Mouse (Mus musculus) stomach, embryonic 15.5 days (tissue): ENCODE measurements around the gene Pdia3. TPM values are rescaled to one million over a fixed set of nuclear protein-coding genes. Genes with fewer than 3 reads are reported as not detected.
"Not testable (repeated sequence)": the region's sequence is repeated elsewhere in the genome, so short reads cannot be mapped to it uniquely, and the experiment has no call there.

Experiments
- ATAC-seq: fragments of 200-750 bp; cut with Nextera tagmentation; 2 replicates; pipeline ENCODE4 v1.8.0; 2017; ENCODE audit warnings: low read depth, moderate number of reproducible peaks, moderate TSS enrichment; ENCODE audit not compliant: insufficient read depth, low FRiP score
- H3K27ac ChIP-seq: fragments of 300-500 bp; sonication (generic); 2 replicates; pipeline ENCODE4 v1.5.1; 2015; ENCODE audit warnings: mild to moderate bottlenecking, inconsistent platforms
- H3K27me3 ChIP-seq: fragments of 300-500 bp; sonication (generic); replicated peaks from 2 replicates; pipeline ENCODE4 v1.6.1; 2015; ENCODE audit warnings: inconsistent platforms
- H3K36me3 ChIP-seq: fragments of 300-500 bp; sonication (generic); 2 replicates; pipeline ENCODE4 v1.6.1; 2015; ENCODE audit warnings: inconsistent platforms
- H3K4me1 ChIP-seq: fragments of 300-500 bp; sonication (generic); 2 replicates; pipeline ENCODE4 v1.6.1; 2015; ENCODE audit warnings: inconsistent platforms
- H3K4me2 ChIP-seq: fragments of 300-500 bp; sonication (generic); 2 replicates; pipeline ENCODE4 v1.6.1; 2015; ENCODE audit warnings: mild to moderate bottlenecking, inconsistent platforms
- H3K4me3 ChIP-seq: fragments of 300-500 bp; sonication (generic); replicated peaks from 2 replicates; pipeline ENCODE4 v1.5.1; 2015; ENCODE audit warnings: inconsistent platforms
- H3K9ac ChIP-seq: fragments of 300-500 bp; sonication (generic); 2 replicates; pipeline ENCODE4 v1.6.1; 2015; ENCODE audit warnings: inconsistent platforms
- H3K9me3 ChIP-seq: fragments of 300-500 bp; sonication (generic); 2 replicates; pipeline ENCODE4 v1.6.1; 2016; ENCODE audit warnings: inconsistent platforms
- WGBS: fragments of 180-500 bp; shearing (Covaris S2); methylation state at CpG from one replicate; pipeline ENCODE4 v1.1.7; 2015; 5-methylcytosine and 5-hydroxymethylcytosine counted together
- polyA plus RNA-seq: library from polyadenylated mRNA; unstranded; fragments of >200 nt; fragmentation: Nextera tagmentation; extraction: Ambion mirVana; gene quantifications from 2 replicates; pipeline ENCODE4 v1.2.1, GENCODE M21; 2015

Pdia3 gene
- 742 and 872 TPM in 2 replicates for polyA plus RNA-seq

DNA sequence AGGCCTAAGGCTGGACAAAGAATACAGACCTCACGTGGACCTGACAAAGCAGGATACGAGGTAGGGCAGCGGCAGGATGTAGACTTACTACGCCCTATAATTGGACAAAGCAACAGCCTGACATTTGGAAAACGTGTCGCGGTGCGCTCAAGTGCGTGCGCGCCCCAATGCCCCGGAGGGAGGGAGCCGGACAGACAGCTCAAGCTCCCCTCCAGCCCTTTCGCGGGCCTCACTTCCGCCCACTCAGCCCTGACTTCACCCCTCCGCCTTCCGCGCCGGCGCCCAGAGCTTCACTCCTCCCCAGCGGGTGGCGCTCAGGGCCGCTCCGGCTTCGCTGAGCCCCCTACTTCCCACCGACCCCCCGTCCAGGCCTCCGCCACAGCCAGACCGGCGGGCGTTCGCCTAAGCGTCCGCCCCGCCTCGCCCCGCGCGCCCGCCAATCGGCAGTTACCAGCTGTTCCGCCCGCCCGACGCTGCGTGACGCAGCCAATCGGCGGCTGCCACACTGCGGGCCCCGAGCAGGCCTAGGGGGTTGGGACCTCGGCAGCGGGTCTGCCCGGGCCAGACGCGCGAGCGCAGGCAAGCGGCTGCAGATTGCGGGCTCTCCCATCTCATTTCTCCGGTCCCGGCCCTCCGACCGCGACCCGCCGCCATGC, at the start of gene Pdia3, which contains the start of gene Catsper2:
Pdia3 (plus strand) TSS at position 389 of the 656 bp plus-strand sequence.
Catsper2 (minus strand) TSS at position 406 of the 656 bp plus-strand sequence.
- H3K27me3 ChIP-seq: no peaks in the 10 kb centered on the region
- no peaks in the 10 kb centered on the region for H3K9me3 ChIP-seq
- H3K36me3 ChIP-seq: peaks cover 6% of the 10 kb centered on the region; the same call in 1 of the 2 replicates
- peak within 1 kb of the TSS; percentile 67 for H3K4me3 ChIP-seq
- ATAC-seq: peak; percentile 99
- peak within 1 kb of the TSS; percentile 91 for H3K27ac ChIP-seq
- peak within 1 kb of the TSS; percentile 72 for H3K9ac ChIP-seq
- under 1% methylated on average over 68 of the region's 68 CpGs for WGBS
- peaks cover 16% of the 10 kb centered on the region; the same call in 1 of the 2 replicates for H3K4me1 ChIP-seq
- peak within 1 kb of the TSS; percentile 65 for H3K4me2 ChIP-seq

DNA sequence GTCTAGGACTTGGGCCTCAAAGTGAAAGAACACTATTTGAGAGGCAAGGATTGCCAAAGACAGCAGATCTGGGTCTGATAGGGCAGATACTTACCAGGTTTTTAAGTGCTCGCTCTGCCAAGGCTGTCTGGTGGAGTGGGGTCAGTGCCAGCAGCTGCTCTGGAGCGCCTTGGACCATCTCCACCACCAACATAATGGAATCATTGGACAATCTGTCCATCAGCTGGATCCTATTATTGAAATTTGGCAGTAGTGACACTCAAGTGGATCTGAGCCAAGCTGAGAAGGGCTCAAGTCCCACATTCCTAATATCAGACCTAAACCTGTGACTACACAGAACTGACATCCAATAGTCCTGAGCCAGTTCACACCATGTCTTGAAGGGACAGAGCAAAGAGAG, 44.7 kb upstream of the Pdia3 start:
- Histone ChIP-seq H3K4me2 (no peak overlapping the region), H3K9ac (no peak overlapping the region), H3K9me3 (no peaks in the 10 kb centered on the region), H3K4me3 (no peak overlapping the region), H3K36me3 (no peaks in the 10 kb centered on the region), H3K27me3 (no peaks in the 10 kb centered on the region), H3K4me1 (no peaks in the 10 kb centered on the region), H3K27ac (no peak overlapping the region)
- no peak for ATAC-seq
- 79% methylated on average over 2 of the region's 2 CpGs for WGBS

DNA sequence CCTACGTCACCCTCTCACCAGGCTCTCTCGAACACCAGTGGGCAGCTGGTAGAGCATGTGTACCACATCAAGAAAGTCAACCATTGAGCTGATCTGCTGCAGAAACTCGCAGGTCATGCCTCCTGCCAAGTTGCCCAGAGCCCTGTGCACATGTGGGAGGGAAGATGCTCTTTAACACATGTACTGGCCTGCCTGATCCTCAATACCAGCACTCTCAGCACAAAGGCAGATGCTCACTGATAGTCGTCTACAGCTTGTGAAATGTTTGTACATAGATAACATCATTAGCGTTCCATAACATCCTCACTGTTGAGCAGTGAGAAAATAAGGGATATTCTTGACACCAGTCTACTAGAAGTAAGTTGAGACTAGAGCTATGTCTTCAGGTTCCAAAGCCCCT, 42.7 kb upstream of the Pdia3 start:
- Histone ChIP-seq H3K4me3 (no peak overlapping the region), H3K36me3 (no peaks in the 10 kb centered on the region), H3K9me3 (no peaks in the 10 kb centered on the region), H3K4me2 (no peak overlapping the region), H3K4me1 (no peaks in the 10 kb centered on the region), H3K27ac (no peak overlapping the region), H3K27me3 (no peaks in the 10 kb centered on the region), H3K9ac (no peak overlapping the region)
- ATAC-seq: no peak
- WGBS: 80% methylated on average over 5 of the region's 5 CpGs

DNA sequence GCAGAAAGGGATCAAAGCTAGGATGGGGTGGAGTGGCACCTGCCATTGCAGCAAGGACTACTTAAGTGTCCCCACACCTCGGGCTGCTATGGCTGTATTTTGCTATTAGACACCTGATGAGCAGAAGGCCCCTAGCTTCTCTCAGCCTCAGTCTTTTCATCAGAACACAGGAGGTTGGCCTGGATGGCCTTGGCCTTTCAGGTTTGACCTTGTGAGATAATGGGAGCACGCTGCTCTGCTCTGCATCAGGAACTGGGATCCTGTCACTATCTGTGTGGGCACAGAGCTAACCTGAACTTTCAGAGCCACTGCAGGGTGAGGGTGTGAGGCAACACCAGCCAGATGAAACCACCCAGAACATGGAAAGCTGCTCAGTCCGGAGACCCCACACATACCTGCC, 41.3 kb upstream of the Pdia3 start:
- no peak overlapping the region for H3K4me3 ChIP-seq
- no peaks in the 10 kb centered on the region for H3K27me3 ChIP-seq
- 77% methylated on average over 3 of the region's 3 CpGs for WGBS
- no peak overlapping the region for H3K27ac ChIP-seq
- no peaks in the 10 kb centered on the region for H3K9me3 ChIP-seq
- H3K36me3 ChIP-seq: no peaks in the 10 kb centered on the region
- H3K9ac ChIP-seq: no peak overlapping the region
- no peak for ATAC-seq
- no peaks in the 10 kb centered on the region for H3K4me1 ChIP-seq
- H3K4me2 ChIP-seq: no peak overlapping the region

DNA sequence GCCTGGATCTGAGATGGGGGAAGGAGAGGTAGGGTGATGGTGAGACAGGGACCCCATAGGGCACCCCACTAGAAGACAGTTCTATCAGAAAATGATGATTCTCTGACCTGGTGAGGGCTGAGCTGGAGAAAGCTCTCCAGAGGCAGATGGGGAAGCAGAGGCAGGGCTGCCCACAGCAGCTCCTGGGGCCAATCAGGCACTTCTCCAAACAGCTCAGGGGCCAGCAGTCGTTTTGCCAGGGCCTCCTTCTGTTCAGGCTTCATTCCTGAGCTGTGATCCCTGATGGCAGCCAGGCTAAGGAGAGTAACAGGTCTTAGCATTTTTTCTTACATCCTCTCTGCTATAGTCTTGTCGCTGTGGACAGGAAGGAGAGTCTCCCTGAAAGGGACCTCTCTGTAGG, 38.8 kb upstream of the Pdia3 start:
- Histone ChIP-seq H3K4me2 (no peak overlapping the region), H3K27me3 (no peaks in the 10 kb centered on the region), H3K9ac (no peak overlapping the region), H3K9me3 (no peaks in the 10 kb centered on the region), H3K4me3 (no peak overlapping the region), H3K27ac (no peak overlapping the region), H3K4me1 (no peaks in the 10 kb centered on the region), H3K36me3 (no peaks in the 10 kb centered on the region)
- ATAC-seq: no peak
- 43% methylated on average over 2 of the region's 2 CpGs for WGBS

DNA sequence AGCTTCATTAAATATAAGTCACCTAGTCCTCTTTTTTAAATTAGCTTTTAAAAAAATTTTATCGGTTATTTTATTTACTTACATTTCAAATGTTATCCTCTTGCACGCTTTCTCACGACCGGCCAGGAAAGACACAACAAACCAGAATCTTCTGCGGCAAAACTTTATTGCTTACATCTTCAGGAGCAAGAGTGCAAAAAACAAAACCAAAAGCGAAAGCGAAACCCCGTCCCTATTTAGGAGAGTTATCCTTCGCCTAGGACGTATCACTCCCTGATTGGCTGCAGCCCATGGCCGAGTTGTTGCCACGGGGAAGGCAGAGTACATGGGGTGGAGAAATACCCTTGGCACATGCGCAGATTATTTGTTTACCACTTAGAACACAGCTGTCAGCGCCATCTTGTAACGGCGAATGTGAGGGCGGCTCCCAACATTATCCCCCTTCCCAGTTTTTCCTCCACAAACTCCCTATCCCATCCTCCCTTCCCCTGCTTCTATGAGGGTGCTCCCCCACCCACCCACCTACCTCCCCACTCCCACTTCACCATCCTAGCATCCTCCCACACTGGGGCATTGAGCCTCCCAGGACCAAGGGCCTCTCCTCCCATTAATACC, 26.5 kb upstream of the Pdia3 start, which contains the start of gene Strc:
Strc (minus strand) TSS at position 208 of the 615 bp plus-strand sequence.
- not testable (repeated sequence) for ATAC-seq, H3K4me3 ChIP-seq, H3K27ac ChIP-seq, H3K9ac ChIP-seq, H3K4me2 ChIP-seq, H3K9me3 ChIP-seq, H3K36me3 ChIP-seq, H3K4me1 ChIP-seq, H3K27me3 ChIP-seq
- 95% methylated on average over 17 of the region's 17 CpGs for WGBS

DNA sequence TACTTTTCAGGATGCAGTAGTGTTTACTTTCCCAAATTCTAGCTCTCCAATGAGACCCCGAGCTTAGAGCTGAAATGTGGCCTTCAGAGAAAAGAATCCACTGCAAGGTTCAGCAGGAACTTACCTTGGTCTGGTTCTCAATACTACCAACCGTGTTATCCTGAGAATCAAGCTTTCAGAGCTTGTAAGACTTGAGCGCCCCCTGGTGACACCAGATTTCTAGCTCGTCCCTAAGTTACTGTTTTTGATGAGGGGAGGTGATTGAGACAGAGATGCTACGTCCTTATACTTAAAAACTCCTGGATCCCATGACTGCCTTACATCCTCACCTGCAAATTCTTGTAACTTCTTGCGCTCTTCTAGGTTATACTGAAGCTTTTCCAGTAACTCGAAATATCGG, 17.0 kb upstream of the Pdia3 start:
- H3K9me3 ChIP-seq: no peaks in the 10 kb centered on the region
- H3K4me1 ChIP-seq: no peaks in the 10 kb centered on the region
- H3K9ac ChIP-seq: no peak overlapping the region
- no peak for ATAC-seq
- H3K27ac ChIP-seq: no peak overlapping the region
- no peaks in the 10 kb centered on the region for H3K27me3 ChIP-seq
- no peak overlapping the region for H3K4me3 ChIP-seq
- 11% methylated on average over 8 of the region's 8 CpGs for WGBS
- H3K36me3 ChIP-seq: no peaks in the 10 kb centered on the region
- H3K4me2 ChIP-seq: no peak overlapping the region

DNA sequence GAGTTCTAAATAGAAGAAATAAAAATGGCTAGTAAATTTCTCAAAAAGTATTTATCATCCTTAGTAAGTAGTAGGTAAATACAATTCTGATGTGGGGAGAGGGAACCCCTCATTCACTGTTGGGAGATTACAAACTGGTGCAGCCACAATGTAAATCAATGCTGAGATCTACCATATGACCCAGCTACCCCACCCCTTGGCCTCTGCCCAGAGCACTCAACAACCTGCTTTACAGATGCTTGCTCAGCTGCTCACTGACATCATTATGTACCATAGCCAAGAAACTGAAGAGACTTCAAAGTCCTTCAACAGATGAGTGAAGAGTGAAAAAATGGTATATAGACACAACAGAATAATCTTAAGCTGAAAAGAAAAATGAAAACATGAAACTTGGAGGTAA, 10.3 kb upstream of the Pdia3 start:
- no peaks in the 10 kb centered on the region for H3K36me3 ChIP-seq
- no peak overlapping the region for H3K4me3 ChIP-seq
- H3K9me3 ChIP-seq: no peaks in the 10 kb centered on the region
- no peak overlapping the region for H3K4me2 ChIP-seq
- no peaks in the 10 kb centered on the region for H3K4me1 ChIP-seq
- H3K27me3 ChIP-seq: no peaks in the 10 kb centered on the region
- no peak overlapping the region for H3K9ac ChIP-seq
- H3K27ac ChIP-seq: no peak overlapping the region
- ATAC-seq: no peak

DNA sequence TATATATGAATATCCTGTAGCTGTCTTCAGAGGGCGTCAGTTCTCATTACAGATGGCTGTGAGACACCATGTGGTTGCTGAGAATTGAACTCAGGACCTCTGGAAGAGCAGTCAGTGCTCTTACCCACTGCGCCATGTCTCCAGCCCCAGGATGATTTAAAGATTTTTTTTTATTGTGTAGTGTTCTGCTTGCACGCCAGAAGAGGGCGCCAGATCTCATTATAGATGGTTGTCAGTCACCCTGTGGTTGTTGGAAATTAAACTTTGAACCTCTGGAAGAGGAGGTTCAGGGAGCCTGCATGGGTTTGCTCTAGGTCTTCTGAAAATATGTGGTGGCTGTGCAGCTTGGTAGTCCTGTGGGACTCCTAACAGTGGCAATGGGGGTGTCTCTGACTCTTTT, 5.4 kb upstream of the Pdia3 start:
- ATAC-seq: no peak
- WGBS: 37% methylated on average over 4 of the region's 4 CpGs
- H3K9ac ChIP-seq: no peak overlapping the region
- H3K27ac ChIP-seq: no peak overlapping the region
- no peaks in the 10 kb centered on the region for H3K36me3 ChIP-seq
- no peaks in the 10 kb centered on the region for H3K27me3 ChIP-seq
- H3K4me2 ChIP-seq: no peak overlapping the region
- no peak overlapping the region for H3K4me3 ChIP-seq
- H3K4me1 ChIP-seq: 0 out of 2 replicates have a peak, but pooled peaks cover 3% of the 10 kb centered on the region
- H3K9me3 ChIP-seq: no peaks in the 10 kb centered on the region

DNA sequence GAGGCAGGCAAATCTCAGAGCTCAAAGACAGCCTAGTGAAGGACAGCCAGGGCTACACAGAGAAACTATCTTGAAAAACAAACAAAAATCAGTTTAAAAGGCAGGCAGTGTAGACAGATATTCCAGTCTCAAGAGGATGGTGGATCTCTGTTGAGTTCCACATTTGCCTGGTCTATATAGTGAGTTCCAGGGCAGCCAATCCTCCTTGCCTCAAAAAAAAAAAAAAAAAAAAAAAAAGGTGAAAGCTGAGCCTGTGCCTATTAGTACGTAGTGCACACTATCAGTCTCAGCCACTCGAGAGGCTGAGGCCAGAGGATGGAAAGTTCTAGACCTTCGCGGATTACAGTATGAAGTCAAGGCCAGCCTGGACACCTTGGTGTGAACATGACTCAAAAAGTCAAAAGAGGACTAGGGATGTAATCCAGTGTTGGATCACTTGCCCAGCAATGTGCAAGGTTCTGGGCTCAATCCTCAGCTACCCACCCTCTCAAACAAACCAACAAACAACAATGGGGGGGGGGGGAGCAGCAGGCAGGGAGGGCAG, 660 bp upstream of the Pdia3 start:
- ATAC-seq: no peak
- peak overlapping the region; percentile 32; the same call in 1 of the 2 replicates for H3K9ac ChIP-seq

DNA sequence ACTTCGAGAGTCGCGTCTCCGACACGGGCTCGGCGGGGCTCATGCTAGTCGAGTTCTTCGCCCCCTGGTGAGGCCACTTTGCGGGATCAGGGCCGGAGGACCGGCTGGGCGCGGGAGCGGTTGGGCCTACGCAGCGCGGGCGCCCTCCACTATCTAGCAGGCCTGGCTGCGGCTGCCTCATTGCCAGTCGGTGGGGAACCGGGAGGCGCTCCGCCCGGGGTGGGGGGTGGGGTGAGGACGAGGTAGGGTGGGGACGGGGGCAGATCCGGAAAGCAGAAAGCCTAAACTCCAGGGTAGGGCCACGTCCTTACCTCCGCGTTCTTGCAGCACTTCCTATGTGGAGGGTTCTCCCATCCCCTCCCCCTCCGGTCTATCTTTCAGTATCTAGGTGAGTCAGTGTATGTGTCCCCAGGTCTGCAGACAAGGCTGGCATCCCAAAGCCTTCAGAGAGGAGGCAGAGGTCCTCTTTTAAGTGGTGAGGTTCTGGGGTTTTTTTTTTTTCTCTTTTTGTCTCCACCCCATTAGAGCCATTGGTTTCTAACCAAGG, 637 bp downstream of the Pdia3 start:
- peak overlapping the region; percentile 65 for H3K4me2 ChIP-seq
- ATAC-seq: peak; percentile 41
- H3K4me1 ChIP-seq: peaks cover 21% of the 10 kb centered on the region; the same call in 1 of the 2 replicates
- under 1% methylated on average over 32 of the region's 32 CpGs for WGBS
- H3K27me3 ChIP-seq: no peaks in the 10 kb centered on the region
- peak overlapping the region; percentile 91 for H3K27ac ChIP-seq
- peaks cover 10% of the 10 kb centered on the region; the same call in 1 of the 2 replicates for H3K36me3 ChIP-seq
- H3K9me3 ChIP-seq: no peaks in the 10 kb centered on the region
- H3K4me3 ChIP-seq: peak overlapping the region; percentile 67
- peak overlapping the region; percentile 72 for H3K9ac ChIP-seq

More for the DNA sequence above, 660 bp upstream of the Pdia3 start:
- Histone ChIP-seq H3K4me2 (peak overlapping the region; percentile 65), H3K9me3 (no peaks in the 10 kb centered on the region), H3K27ac (peak overlapping the region; percentile 91), H3K4me3 (peak overlapping the region; percentile 67), H3K27me3 (no peaks in the 10 kb centered on the region), H3K4me1 (peaks cover 14% of the 10 kb centered on the region; the same call in 1 of the 2 replicates), H3K36me3 (peaks cover 3% of the 10 kb centered on the region; the same call in 1 of the 2 replicates)
- WGBS: 10% methylated on average over 4 of the region's 4 CpGs

DNA sequence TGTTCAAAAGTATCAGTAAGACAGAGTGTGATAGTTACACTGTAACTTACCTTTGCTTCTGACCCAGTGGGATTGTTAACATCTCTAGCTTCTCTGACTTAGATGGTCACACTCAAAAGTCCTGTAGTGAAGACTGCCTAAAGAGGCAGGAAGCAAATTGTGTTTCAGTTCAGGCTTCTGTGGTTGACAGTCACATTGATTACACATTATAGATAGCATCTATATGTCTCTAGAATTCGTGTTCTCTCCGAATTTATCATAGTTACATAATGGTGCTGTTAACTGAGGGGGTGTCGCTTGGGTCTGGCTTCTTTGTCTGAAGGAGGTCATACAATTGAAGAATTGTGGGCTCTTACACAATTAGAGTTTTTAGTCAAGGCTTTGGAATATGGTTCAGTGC, 1.5 kb downstream of the Pdia3 start:
- WGBS: 36% methylated on average over 3 of the region's 3 CpGs
- Histone ChIP-seq H3K27me3 (no peaks in the 10 kb centered on the region), H3K9ac (no peak overlapping the region), H3K4me1 (peaks cover 24% of the 10 kb centered on the region; the same call in 1 of the 2 replicates), H3K27ac (no peak overlapping the region), H3K36me3 (peaks cover 10% of the 10 kb centered on the region; the same call in 1 of the 2 replicates), H3K9me3 (no peaks in the 10 kb centered on the region), H3K4me2 (peak overlapping the region; percentile 65), H3K4me3 (peak overlapping the region; percentile 67)
- no peak for ATAC-seq
